Mouse (Mus musculus) MEL (cell line): ENCODE data around the gene Pygo2. TPM values are rescaled to one million over a fixed set of nuclear protein-coding genes. Genes with fewer than 3 reads are reported as not detected.
A peak's percentile ranks its signal among the peaks of the same experiment; 100 is the strongest.

ENCODE experiments used
- DNase-seq: peaks from one replicate; pipeline ENCODE4 v3.0.0; 2011; ENCODE audit warnings: low read depth, low spot score
- H3K27ac ChIP-seq: 2 replicates; pipeline ENCODE4 v1.5.1; 2012; ENCODE audit warnings: low read depth, mild to moderate bottlenecking, control low read depth, low read length, moderate library complexity; ENCODE audit not compliant: control insufficient read depth
- H3K27me3 ChIP-seq, 2 experiments: fragments of 150-350 bp in 1 of 2; sonication (generic) in 1 of 2; 2 replicates each; pipeline ENCODE4 v1.6.1; 2012; ENCODE audit warnings: low read length in 2 of 2, mild to moderate bottlenecking in 2 of 2, improper control_type of control experiment in 1 of 2, moderate library complexity in 1 of 2; ENCODE audit not compliant: insufficient read depth in 2 of 2, control insufficient read depth in 1 of 2
- H3K36me3 ChIP-seq, 2 experiments: 2 replicates each; pipeline ENCODE4 v1.6.1; 2012 to 2014; ENCODE audit warnings: low read length in 2 of 2, improper control_type of control experiment in 1 of 2, inconsistent platforms in 1 of 2, mild to moderate bottlenecking in 1 of 2; ENCODE audit not compliant: insufficient read depth in 2 of 2, control insufficient read depth in 1 of 2
- H3K4me1 ChIP-seq, 2 experiments: fragments of 150-350 bp in 1 of 2; sonication (generic) in 1 of 2; 2 replicates each; pipeline ENCODE4 v1.6.1; 2012; ENCODE audit warnings: low read length in 2 of 2, improper control_type of control experiment in 1 of 2, mild to moderate bottlenecking in 1 of 2; ENCODE audit not compliant: insufficient read depth in 2 of 2, control insufficient read depth in 1 of 2
- H3K4me3 ChIP-seq, 2 experiments: fragments of 150-350 bp in 1 of 2; sonication (generic) in 1 of 2; 2 replicates each; pipeline ENCODE4 v1.5.1; 2012; ENCODE audit warnings: low read depth in 2 of 2, low read length in 2 of 2, mild to moderate bottlenecking in 2 of 2, moderate library complexity in 2 of 2, control low read depth in 1 of 2, improper control_type of control experiment in 1 of 2; ENCODE audit not compliant: control insufficient read depth in 1 of 2, insufficient read depth in 1 of 2
- H3K79me2 ChIP-seq: 2 replicates; pipeline ENCODE4 v1.6.1; 2012; ENCODE audit warnings: mild to moderate bottlenecking, low read length, moderate library complexity; ENCODE audit not compliant: control insufficient read depth, poor library complexity, insufficient read depth
- H3K9ac ChIP-seq: 2 replicates; pipeline ENCODE4 v1.6.1; 2012; ENCODE audit warnings: low read depth, mild to moderate bottlenecking, control low read depth, low read length, moderate library complexity; ENCODE audit not compliant: control insufficient read depth, poor library complexity, severe bottlenecking
- H3K9me3 ChIP-seq: fragments of 150-350 bp; sonication (generic); replicated peaks from 2 replicates; pipeline ENCODE4 v1.6.1; 2012; ENCODE audit warnings: mild to moderate bottlenecking, low read length, improper control_type of control experiment, moderate library complexity; ENCODE audit not compliant: insufficient read depth
- BHLHE40 ChIP-seq: IDR thresholded peaks from 2 replicates; pipeline ENCODE4 v1.6.1; 2012; ENCODE audit warnings: low read depth, mild to moderate bottlenecking, inconsistent platforms, low read length, improper control_type of control experiment, borderline replicate concordance
- CHD1 ChIP-seq: IDR thresholded peaks from 2 replicates; pipeline ENCODE4 v1.6.1; 2012; ENCODE audit warnings: low read depth, mild to moderate bottlenecking, inconsistent platforms, low read length, improper control_type of control experiment
- CTCF ChIP-seq, 3 experiments: IDR thresholded peaks in 2 of 3; conservative IDR thresholded peaks in 1 of 3; 2 replicates each; pipeline ENCODE4 v1.5.1; 2011 to 2012; ENCODE audit warnings: low read length in 3 of 3, low read depth in 2 of 3, mild to moderate bottlenecking in 2 of 3, improper control_type of control experiment in 1 of 3, inconsistent platforms in 1 of 3, mixed read lengths in 1 of 3, moderate library complexity in 1 of 3; ENCODE audit not compliant: control insufficient read depth in 1 of 3, insufficient read depth in 1 of 3, poor library complexity in 1 of 3, severe bottlenecking in 1 of 3
- E2F4 ChIP-seq: IDR thresholded peaks from 2 replicates; pipeline ENCODE4 v1.6.1; 2011; ENCODE audit warnings: low read depth, low read length, improper control_type of control experiment, borderline replicate concordance
- ETS1 ChIP-seq: IDR thresholded peaks from 2 replicates; pipeline ENCODE4 v1.6.1; 2012; ENCODE audit warnings: low read depth, mild to moderate bottlenecking, inconsistent platforms, low read length, improper control_type of control experiment, moderate library complexity
- HCFC1 ChIP-seq: IDR thresholded peaks from 2 replicates; pipeline ENCODE4 v1.6.1; 2012; ENCODE audit warnings: low read depth, mild to moderate bottlenecking, inconsistent platforms, low read length, improper control_type of control experiment, moderate library complexity
- JUND ChIP-seq: IDR thresholded peaks from 2 replicates; pipeline ENCODE4 v1.6.1; 2011; ENCODE audit warnings: low read depth, mild to moderate bottlenecking, improper control_type of control experiment, low read length
- KAT2A ChIP-seq: conservative IDR thresholded peaks from 2 replicates; pipeline ENCODE4 v1.6.1; 2012; ENCODE audit warnings: low read depth, low read length, improper control_type of control experiment, inconsistent platforms
- MAX ChIP-seq: IDR thresholded peaks from 2 replicates; pipeline ENCODE4 v1.6.1; 2011; ENCODE audit warnings: low read length, improper control_type of control experiment
- MAZ ChIP-seq: IDR thresholded peaks from 2 replicates; pipeline ENCODE4 v1.6.1; 2012; ENCODE audit warnings: low read depth, mild to moderate bottlenecking, inconsistent platforms, low read length, improper control_type of control experiment
- NELFE ChIP-seq: IDR thresholded peaks from 2 replicates; pipeline ENCODE4 v1.6.1; 2011; ENCODE audit warnings: low read depth, low read length, improper control_type of control experiment
- RAD21 ChIP-seq: IDR thresholded peaks from 2 replicates; pipeline ENCODE4 v1.6.1; 2011; ENCODE audit warnings: mild to moderate bottlenecking, low read depth, low read length, improper control_type of control experiment
- SIN3A ChIP-seq: IDR thresholded peaks from 2 replicates; pipeline ENCODE4 v1.6.1; 2012; ENCODE audit warnings: low read length, improper control_type of control experiment, inconsistent platforms
- SMC3 ChIP-seq: IDR thresholded peaks from 2 replicates; pipeline ENCODE4 v1.6.1; 2011; ENCODE audit warnings: low read depth, low read length, improper control_type of control experiment
- UBTF ChIP-seq: IDR thresholded peaks from 2 replicates; pipeline ENCODE4 v1.6.1; 2012; ENCODE audit warnings: low read depth, mild to moderate bottlenecking, inconsistent platforms, low read length, improper control_type of control experiment, moderate library complexity, borderline replicate concordance; ENCODE audit not compliant: insufficient read depth
- USF1 ChIP-seq: IDR thresholded peaks from 2 replicates; pipeline ENCODE4 v1.6.1; 2014; ENCODE audit warnings: low read depth, mild to moderate bottlenecking, inconsistent platforms, low read length, improper control_type of control experiment, moderate library complexity
- USF2 ChIP-seq, 2 experiments: IDR thresholded peaks; 2 replicates each; pipeline ENCODE4 v1.6.1; 2011 to 2012; ENCODE audit warnings: improper control_type of control experiment in 2 of 2, low read length in 2 of 2, borderline replicate concordance in 1 of 2, inconsistent platforms in 1 of 2, low read depth in 1 of 2, mild to moderate bottlenecking in 1 of 2; ENCODE audit not compliant: insufficient read depth in 1 of 2
- ZC3H11A ChIP-seq: IDR thresholded peaks from 2 replicates; pipeline ENCODE4 v1.6.1; 2012; ENCODE audit warnings: low read depth, mild to moderate bottlenecking, inconsistent platforms, low read length, improper control_type of control experiment
- polyA plus RNA-seq, 2 experiments: library from polyadenylated mRNA; stranded (reverse) in 1 of 2; unstranded in 1 of 2; fragments of >175 nt in 1 of 2; fragments of >200 nt in 1 of 2; gene quantifications; 2 replicates each; pipeline versions ENCODE4 v1.2.1 to v1.2.4; 2012; ENCODE audit warnings: low replicate concordance in 2 of 2, low read depth in 1 of 2; ENCODE audit not compliant: insufficient read length in 2 of 2, insufficient read depth in 1 of 2, missing spikeins in 1 of 2
- total RNA-seq: library from RNA; depleted of rRNA; stranded (reverse); fragments of 300-350 nt; gene quantifications from 2 replicates; pipeline ENCODE4 v1.2.3, GENCODE M21; 2012; rRNA removed

Gene Pygo2
- total and polyA plus RNA-seq, 3 experiments: 50.3 to 61.1 TPM; not detected in 1

DNA sequence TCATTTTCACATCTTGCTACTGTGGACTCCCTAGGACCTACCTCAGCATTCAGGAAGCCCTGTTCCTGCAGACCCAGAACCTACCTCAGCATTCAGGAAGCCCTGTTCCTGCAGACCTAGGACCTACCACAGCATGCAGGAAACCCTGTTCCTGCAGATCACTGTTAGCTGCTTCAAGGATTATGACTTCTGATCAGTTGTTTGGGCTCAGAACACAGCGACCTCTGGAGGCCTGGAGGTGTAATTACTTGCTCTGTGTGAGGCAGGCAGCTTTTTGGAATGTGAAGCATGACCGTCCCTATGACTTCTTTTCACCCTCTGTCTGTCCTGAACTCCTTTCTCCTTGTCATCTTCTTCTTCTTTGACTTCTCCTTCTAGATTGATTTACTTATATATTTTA is 51.5 kb downstream of the Pygo2 start:
- H3K27ac ChIP-seq: no peak overlapping the region
- no peaks in the 10 kb centered on the region for H3K4me1 ChIP-seq
- no peaks in the 10 kb centered on the region for H3K79me2 ChIP-seq
- peak; percentile 90 to 100 (median 95) for TF ChIP-seq CTCF (IDR thresholded peaks at IDR 0.05 in 2 of 3, conservative IDR thresholded peaks at IDR 0.05 in 1 of 3; ENCODE audit: control insufficient read depth in 1 of 3, insufficient read depth in 1 of 3, low read depth in 2 of 3, low read length in 3 of 3, poor library complexity in 1 of 3, severe bottlenecking in 1 of 3)
- TF ChIP-seq CHD1: no peak
- TF ChIP-seq RAD21: peak; percentile 42
- TF ChIP-seq HCFC1: 0 out of 2 replicates have a peak, but pooled peaks have one; percentile 54
- no peak for TF ChIP-seq E2F4
- TF ChIP-seq MAZ: no peak
- peak; percentile 42 for TF ChIP-seq ZC3H11A
- 0 out of 2 replicates have a peak, but pooled peaks have one; percentile 6 for TF ChIP-seq USF1
- TF ChIP-seq SMC3: peak; percentile 69
- TF ChIP-seq NELFE: 0 out of 2 replicates have a peak, but pooled peaks have one; percentile 38
- TF ChIP-seq ETS1: no peak
- TF ChIP-seq SIN3A: no peak
- TF ChIP-seq BHLHE40: no peak
- no peak for TF ChIP-seq USF2 (IDR thresholded peaks at IDR 0.05; ENCODE audit: borderline replicate concordance in 1 of 2, insufficient read depth in 1 of 2, low read depth in 1 of 2, low read length in 2 of 2)
- TF ChIP-seq MAX: no peak; the same call in 1 of the 2 replicates
- no peak for TF ChIP-seq UBTF
- no peak for TF ChIP-seq JUND
- no peak for TF ChIP-seq KAT2A
- no peak overlapping the region for H3K9ac ChIP-seq
- H3K4me3 ChIP-seq: no peak overlapping the region
- peak; percentile 86 for DNase-seq
- no peaks in the 10 kb centered on the region for H3K36me3 ChIP-seq
- no peaks in the 10 kb centered on the region for H3K9me3 ChIP-seq
- H3K27me3 ChIP-seq: peaks cover 2 to 3% of the 10 kb centered on the region in 2 experiments; a peak in 2 of 4 replicates

DNA sequence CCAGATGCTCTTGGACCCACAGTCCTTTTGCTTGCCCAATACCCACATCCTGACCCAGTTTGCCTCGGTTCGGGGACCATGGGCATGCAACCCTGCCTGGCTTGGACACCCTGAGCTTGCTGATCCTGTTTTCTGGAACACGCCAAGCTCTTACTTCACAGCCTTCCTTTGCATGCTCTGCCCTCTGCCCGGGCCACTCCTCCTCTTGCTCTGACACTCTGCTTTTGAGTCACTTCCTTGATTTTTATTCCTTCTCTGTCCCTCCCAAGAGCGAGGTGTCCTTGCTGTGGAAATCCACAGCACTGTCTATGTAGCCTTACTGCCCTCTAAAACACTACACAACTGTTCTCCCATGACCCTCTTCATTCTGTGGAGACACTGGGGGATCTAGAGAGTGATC is 52.2 kb downstream of the Pygo2 start:
- no peaks in the 10 kb centered on the region for H3K9me3 ChIP-seq
- H3K36me3 ChIP-seq: no peaks in the 10 kb centered on the region
- H3K9ac ChIP-seq: no peak overlapping the region
- no peaks in the 10 kb centered on the region for H3K4me1 ChIP-seq
- H3K27ac ChIP-seq: no peak overlapping the region
- H3K27me3 ChIP-seq: peaks cover 7 to 10% of the 10 kb centered on the region in 2 experiments
- H3K4me3 ChIP-seq: no peak overlapping the region
- no peak for TF ChIP-seq E2F4
- no peaks in the 10 kb centered on the region for H3K79me2 ChIP-seq
- DNase-seq: no peak

Other genes with a start within 250 kb of the Pygo2 start
- 6.2 and 7.0 TPM in 2 replicates for gene Fam189b, start 247.1 kb upstream of the Pygo2 start, total RNA-seq
- gene Fam189b, start 247.1 kb upstream of the Pygo2 start, polyA plus RNA-seq: 10 to 100 TPM in 1 of 2 experiments, not detected in 1; 35.3 TPM
- 42.8 and 49.1 TPM in 2 replicates for gene Gba, start 227.3 kb upstream of the Pygo2 start, total RNA-seq
- 10 to 100 TPM in 1 of 2 experiments, not detected in 1; 55.0 TPM for gene Gba, start 227.3 kb upstream of the Pygo2 start, polyA plus RNA-seq
- gene Thbs3, start 215.0 kb upstream of the Pygo2 start, total RNA-seq: 1.8 and 3.4 TPM in 2 replicates
- gene Thbs3, start 215.0 kb upstream of the Pygo2 start, polyA plus RNA-seq: 1 to 10 TPM in 1 of 2 experiments, not detected in 1; 4.9 TPM
- gene Mtx1, start 203.1 kb upstream of the Pygo2 start, total RNA-seq: 312 and 314 TPM in 2 replicates
- gene Mtx1, start 203.1 kb upstream of the Pygo2 start, polyA plus RNA-seq: 100 to 1,000 TPM in 1 of 2 experiments, not detected in 1; 369 TPM
- gene Muc1, start 201.2 kb upstream of the Pygo2 start, total RNA-seq: 0.04 and 0.13 TPM in 2 replicates
- gene Muc1, start 201.2 kb upstream of the Pygo2 start, polyA plus RNA-seq: 1 to 10 TPM in 1 of 2 experiments, not detected in 1; 1.1 TPM
- 171 and 180 TPM in 2 replicates for gene Krtcap2, start 184.2 kb upstream of the Pygo2 start, total RNA-seq
- gene Krtcap2, start 184.2 kb upstream of the Pygo2 start, polyA plus RNA-seq: 100 to 1,000 TPM in 1 of 2 experiments, not detected in 1; 497 TPM
- gene Trim46, start 183.9 kb upstream of the Pygo2 start, total RNA-seq: 2.4 and 3.3 TPM in 2 replicates
- 1 to 10 TPM in 1 of 2 experiments, not detected in 1; 7.7 TPM for gene Trim46, start 183.9 kb upstream of the Pygo2 start, polyA plus RNA-seq
- gene Dpm3, start 170.9 kb upstream of the Pygo2 start, total RNA-seq: 246 and 271 TPM in 2 replicates
- gene Dpm3, start 170.9 kb upstream of the Pygo2 start, polyA plus RNA-seq: 100 to 1,000 TPM in 1 of 2 experiments, not detected in 1; 237 TPM
- gene Slc50a1, start 159.6 kb upstream of the Pygo2 start, total RNA-seq: 17.2 and 22.5 TPM in 2 replicates
- 10 to 100 TPM in 1 of 2 experiments, not detected in 1; 45.9 TPM for gene Slc50a1, start 159.6 kb upstream of the Pygo2 start, polyA plus RNA-seq
- not detected in 2 replicates for gene Efna1, start 149.1 kb upstream of the Pygo2 start, total RNA-seq
- gene Efna1, start 149.1 kb upstream of the Pygo2 start, polyA plus RNA-seq: not detected
- gene Efna3, start 107.2 kb upstream of the Pygo2 start, total RNA-seq: 0.54 and 0.78 TPM in 2 replicates
- 1 to 10 TPM in 1 of 2 experiments, not detected in 1; 1.2 TPM for gene Efna3, start 107.2 kb upstream of the Pygo2 start, polyA plus RNA-seq
- gene Efna4, start 92.2 kb upstream of the Pygo2 start, total RNA-seq: 1.4 and 1.9 TPM in 2 replicates
- gene Efna4, start 92.2 kb upstream of the Pygo2 start, polyA plus RNA-seq: 1 to 10 TPM in 1 of 2 experiments, not detected in 1; 4.5 TPM
- 15.3 and 16.9 TPM in 2 replicates for gene Adam15, start 80.2 kb upstream of the Pygo2 start, total RNA-seq
- 10 to 100 TPM in 1 of 2 experiments, not detected in 1; 43.2 TPM for gene Adam15, start 80.2 kb upstream of the Pygo2 start, polyA plus RNA-seq
- not detected in 2 replicates for gene Dcst2, start 68.2 kb upstream of the Pygo2 start, total RNA-seq
- under 1 TPM in 1 of 2 experiments, not detected in 1; 0.06 TPM for gene Dcst2, start 68.2 kb upstream of the Pygo2 start, polyA plus RNA-seq
- 0.08 TPM in 1 of 2 replicates, not detected in the other for gene Dcst1, start 65.0 kb upstream of the Pygo2 start, total RNA-seq
- under 1 TPM in 1 of 2 experiments, not detected in 1; 0.29 TPM for gene Dcst1, start 65.0 kb upstream of the Pygo2 start, polyA plus RNA-seq
- gene Zbtb7b, start 35.4 kb upstream of the Pygo2 start, total RNA-seq: 8.1 and 8.5 TPM in 2 replicates
- 10 to 100 TPM in 1 of 2 experiments, not detected in 1; 20.1 TPM for gene Zbtb7b, start 35.4 kb upstream of the Pygo2 start, polyA plus RNA-seq
- not detected in 2 replicates for gene Lenep, start 27.4 kb upstream of the Pygo2 start, total RNA-seq
- gene Lenep, start 27.4 kb upstream of the Pygo2 start, polyA plus RNA-seq: not detected
- 38.0 and 42.9 TPM in 2 replicates for gene Flad1, start 18.3 kb upstream of the Pygo2 start, total RNA-seq
- 10 to 100 TPM in 1 of 2 experiments, not detected in 1; 54.2 TPM for gene Flad1, start 18.3 kb upstream of the Pygo2 start, polyA plus RNA-seq
- 271 and 292 TPM in 2 replicates for gene Cks1b, start 11.8 kb upstream of the Pygo2 start, total RNA-seq
- 100 to 1,000 TPM; 177 to 438 TPM for gene Cks1b, start 11.8 kb upstream of the Pygo2 start, polyA plus RNA-seq
- 41.9 and 49.2 TPM in 2 replicates for gene Shc1, start 11.8 kb upstream of the Pygo2 start, total RNA-seq
- 10 to 100 TPM in 1 of 2 experiments, not detected in 1; 79.8 TPM for gene Shc1, start 11.8 kb upstream of the Pygo2 start, polyA plus RNA-seq
- gene Pbxip1, start 6.5 kb downstream of the Pygo2 start, total RNA-seq: 4.8 and 7.6 TPM in 2 replicates
- 10 to 100 TPM in 1 of 2 experiments, not detected in 1; 10.7 TPM for gene Pbxip1, start 6.5 kb downstream of the Pygo2 start, polyA plus RNA-seq
- gene Pmvk, start 24.3 kb downstream of the Pygo2 start, total RNA-seq: 53.6 and 63.6 TPM in 2 replicates
- gene Pmvk, start 24.3 kb downstream of the Pygo2 start, polyA plus RNA-seq: 10 to 100 TPM in 1 of 2 experiments, not detected in 1; 75.7 TPM
- gene Kcnn3, start 90.0 kb downstream of the Pygo2 start, total RNA-seq: not detected in 2 replicates
- under 1 TPM in 1 of 2 experiments, not detected in 1; 0.04 TPM for gene Kcnn3, start 90.0 kb downstream of the Pygo2 start, polyA plus RNA-seq